Mouse (Mus musculus): ENCODE measurements around the gene Cutc.
A peak's percentile ranks its signal among the peaks of the same experiment; 100 is the strongest.

Cutc gene

GRCm38 (mm10) chr19:43754237-43754636, 1.4 kb downstream of the Cutc start:
- DNase-seq = no peak

GRCm38 (mm10) chr19:43754872-43755271, 2.1 kb downstream of the Cutc start:
- no peak for DNase-seq

GRCm38 (mm10) chr19:43760504-43760903, 7.7 kb downstream of the Cutc start:
- DNase-seq = peak; percentile 71 to 85

GRCm38 (mm10) chr19:43761543-43762256, 8.9 kb downstream of the Cutc start:
- no peak for DNase-seq

- DNase-seq = no peak
Measured at GRCm38 (mm10) chr19:43762410-43762809, 9.6 kb downstream of the Cutc start.

GRCm38 (mm10) chr19:43766451-43766850, 13.7 kb downstream of the Cutc start:
- DNase-seq = no peak

- no peak for DNase-seq
Measured at GRCm38 (mm10) chr19:43767549-43768322, 14.9 kb downstream of the Cutc start.

GRCm38 (mm10) chr19:43769366-43769960, 16.7 kb downstream of the Cutc start:
- DNase-seq = no peak

GRCm38 (mm10) chr19:43770584-43770983, 17.8 kb downstream of the Cutc start:
- no peak for DNase-seq

GRCm38 (mm10) chr19:43771499-43771969, 18.7 kb downstream of the Cutc start:
- no peak for DNase-seq

- DNase-seq = no peak
Measured at GRCm38 (mm10) chr19:43772311-43772710, 19.5 kb downstream of the Cutc start.

- DNase-seq = no peak
Measured at GRCm38 (mm10) chr19:43775433-43775832, 22.6 kb downstream of the Cutc start.

GRCm38 (mm10) chr19:43776561-43776960, 23.8 kb downstream of the Cutc start:
- DNase-seq = no peak

GRCm38 (mm10) chr19:43777308-43777707, 24.5 kb downstream of the Cutc start:
- no peak for DNase-seq

GRCm38 (mm10) chr19:43780391-43780790, 27.6 kb downstream of the Cutc start:
- DNase-seq = no peak

GRCm38 (mm10) chr19:43781980-43782379, 29.2 kb downstream of the Cutc start, which contains the start of gene Abcc2:
Abcc2 (plus strand) TSS chr19:43782192.
- no peak for DNase-seq

GRCm38 (mm10) chr19:43784761-43785160, 32.0 kb downstream of the Cutc start:
- no peak for DNase-seq

GRCm38 (mm10) chr19:43786249-43787026, 33.6 kb downstream of the Cutc start:
- no peak for DNase-seq

GRCm38 (mm10) chr19:43789817-43790216, 37.0 kb downstream of the Cutc start:
- DNase-seq = no peak

GRCm38 (mm10) chr19:43792537-43792936, 39.7 kb downstream of the Cutc start:
- no peak for DNase-seq

- DNase-seq = no peak
Measured at GRCm38 (mm10) chr19:43793951-43794350, 41.2 kb downstream of the Cutc start.

- no peak for DNase-seq
Measured at GRCm38 (mm10) chr19:43795511-43795910, 42.7 kb downstream of the Cutc start.

- no peak for DNase-seq
Measured at GRCm38 (mm10) chr19:43797216-43797615, 44.4 kb downstream of the Cutc start.
